Mouse (Mus musculus): ENCODE data around the gene Slc35e2. TPM values are rescaled to one million over a fixed set of nuclear protein-coding genes. Genes with fewer than 3 reads are reported as not detected.

The Slc35e2 gene
- polyA plus RNA-seq, 1 experiment from 2014 or later = 16.3 TPM

DNA sequence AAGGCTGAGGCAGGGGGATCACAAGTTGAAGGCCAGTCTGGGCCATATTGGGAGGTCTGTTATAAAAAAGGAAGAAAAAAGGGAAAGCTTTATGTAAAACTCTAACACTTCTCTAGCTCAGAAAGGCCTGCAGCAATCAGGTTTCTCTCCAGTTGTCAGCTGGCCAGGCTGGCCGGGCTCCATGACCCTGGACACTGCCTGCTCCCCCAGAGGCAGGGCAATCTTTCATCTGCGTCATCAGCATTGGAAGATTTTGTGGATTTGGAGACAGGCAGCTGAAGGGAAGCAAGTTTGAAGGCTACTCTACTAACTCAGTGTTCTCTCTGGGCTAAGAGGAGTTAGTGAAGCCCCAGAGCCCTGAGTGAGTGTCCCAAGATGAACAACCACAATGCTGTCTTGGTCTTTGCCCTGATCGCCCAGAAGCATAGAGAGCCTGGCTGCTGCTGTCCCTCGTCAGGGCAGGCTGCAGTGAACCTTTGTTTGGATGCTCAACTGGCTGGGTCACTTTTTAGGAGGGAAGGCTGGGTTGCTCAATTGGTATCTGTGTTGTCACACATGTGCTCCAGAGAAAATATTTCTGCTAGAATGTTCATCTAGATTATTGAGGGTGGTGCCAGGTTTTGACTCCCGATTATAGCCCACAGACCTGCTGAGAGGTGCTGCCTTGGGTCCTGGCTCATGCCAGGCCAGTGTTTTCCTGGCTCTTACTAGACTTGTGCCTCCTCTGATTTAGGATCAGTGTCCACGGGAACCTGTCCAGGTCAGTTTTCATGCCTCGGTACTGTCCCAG is 22.7 kb upstream of the Slc35e2 start:
- Histone ChIP-seq H3K4me2 (no peak overlapping the region), H3K9me3 (no peaks in the 10 kb centered on the region)

DNA sequence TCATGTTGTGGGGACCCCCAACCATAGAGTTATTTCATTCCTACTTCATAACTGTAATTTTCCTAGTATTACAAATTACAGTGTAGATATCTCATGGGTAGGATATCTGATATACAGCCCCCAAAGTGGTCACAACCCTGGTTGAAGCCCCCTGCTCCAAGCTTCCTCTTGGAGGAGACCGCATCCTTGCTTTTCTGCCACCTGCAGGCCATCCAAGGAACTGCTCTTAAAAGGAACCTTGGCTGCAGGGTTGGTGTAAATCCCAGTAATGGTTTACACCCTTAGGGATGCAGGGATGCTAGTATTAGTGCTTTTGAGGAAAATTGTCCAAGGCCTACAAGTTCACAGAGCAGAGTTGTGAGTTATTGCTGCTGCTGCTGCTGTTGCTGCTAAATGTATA is 20.8 kb upstream of the Slc35e2 start:
- Histone ChIP-seq H3K4me3 (no peak overlapping the region), H3K4me2 (no peak overlapping the region), H3K9ac (no peak overlapping the region), H3K27ac (replicated peaks) (no peak overlapping the region), H3K36me3 (peaks cover 62% of the 10 kb centered on the region), H3K4me1 (replicated peaks) (no peaks in the 10 kb centered on the region), H3K9me3 (no peaks in the 10 kb centered on the region), H3K27me3 (no peaks in the 10 kb centered on the region)
- WGBS = 32% methylated on average over 1 of the region's 1 CpGs
- no peak for ATAC-seq (ENCODE audit: low FRiP score, low read depth)

More for the DNA sequence above, 22.7 kb upstream of the Slc35e2 start:
- Histone ChIP-seq H3K27me3 (no peaks in the 10 kb centered on the region), H3K4me1 (replicated peaks) (no peaks in the 10 kb centered on the region), H3K36me3 (peaks cover 44% of the 10 kb centered on the region), H3K27ac (replicated peaks) (no peak overlapping the region), H3K4me3 (no peak overlapping the region), H3K9ac (no peak overlapping the region)
- 92% methylated on average over 7 of the region's 7 CpGs for WGBS
- no peak for ATAC-seq (ENCODE audit: low FRiP score, low read depth)

DNA sequence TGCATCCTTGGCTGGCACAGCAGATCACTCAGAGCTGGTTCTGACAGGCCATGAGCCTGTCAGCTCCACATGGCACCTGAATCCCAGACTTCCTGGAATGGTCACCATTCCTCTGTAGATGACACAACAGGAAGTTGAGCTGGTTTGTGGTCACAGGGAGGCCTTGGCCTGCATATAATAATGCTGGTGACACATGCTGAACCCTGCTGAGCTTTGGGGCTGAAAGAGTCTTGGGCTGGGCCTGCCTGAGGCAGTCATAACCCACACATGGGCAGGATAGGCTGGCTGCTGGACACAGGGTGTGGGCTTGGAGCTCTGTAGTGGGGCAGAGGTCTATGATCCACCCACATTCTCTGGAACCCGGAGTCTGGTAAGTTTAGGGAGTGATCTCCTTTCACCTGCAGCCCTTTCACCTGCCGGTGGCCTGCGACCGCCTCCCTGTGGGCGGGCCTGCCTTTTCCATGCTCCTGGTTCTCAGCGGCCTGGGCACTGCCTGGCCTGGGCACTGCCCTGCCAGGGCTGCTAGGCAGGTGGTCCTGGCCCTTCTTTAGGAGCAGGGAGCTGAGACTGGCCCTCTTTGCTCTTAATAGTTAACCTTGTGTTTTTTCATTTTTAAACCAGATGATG is 18.8 kb upstream of the Slc35e2 start:
- H3K36me3 ChIP-seq = peaks cover 74% of the 10 kb centered on the region

DNA sequence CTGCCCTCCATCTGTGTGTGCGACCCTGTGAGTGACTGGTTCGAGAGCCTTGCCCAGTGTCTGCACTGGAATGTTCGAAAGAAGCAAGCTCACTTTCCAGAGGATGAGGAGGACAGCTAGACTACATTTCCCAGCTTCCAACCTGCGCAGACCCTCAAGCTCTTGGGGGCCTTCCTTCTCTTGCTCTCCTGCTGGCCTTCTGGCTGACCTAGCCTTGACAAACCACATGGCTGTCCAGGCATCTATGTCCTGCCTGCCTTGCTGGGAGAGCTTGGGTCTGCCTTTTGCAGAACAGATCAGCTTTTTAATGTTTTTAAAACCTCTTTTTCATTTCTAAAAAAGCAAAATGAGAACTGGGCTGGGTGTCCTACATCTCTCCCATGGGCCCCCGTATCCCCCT is 11.9 kb upstream of the Slc35e2 start:
- Histone ChIP-seq H3K27me3 (no peaks in the 10 kb centered on the region), H3K9ac (no peak overlapping the region), H3K4me3 (no peak overlapping the region), H3K9me3 (no peaks in the 10 kb centered on the region), H3K4me2 (no peak overlapping the region), H3K27ac (replicated peaks) (no peak overlapping the region), H3K4me1 (replicated peaks) (no peaks in the 10 kb centered on the region), H3K36me3 (peaks cover 59% of the 10 kb centered on the region)
- 93% methylated on average over 5 of the region's 5 CpGs for WGBS
- no peak for ATAC-seq (ENCODE audit: low FRiP score, low read depth)

More for the DNA sequence above, 18.8 kb upstream of the Slc35e2 start:
- 96% methylated on average over 6 of the region's 6 CpGs for WGBS
- ATAC-seq (ENCODE audit: low FRiP score, low read depth) = no peak
- H3K27me3 ChIP-seq = no peaks in the 10 kb centered on the region
- no peaks in the 10 kb centered on the region for H3K9me3 ChIP-seq
- H3K4me2 ChIP-seq = no peak overlapping the region
- no peak overlapping the region for H3K9ac ChIP-seq
- H3K27ac ChIP-seq (replicated peaks) = no peak overlapping the region
- no peak overlapping the region for H3K4me3 ChIP-seq
- no peaks in the 10 kb centered on the region for H3K4me1 ChIP-seq (replicated peaks)

DNA sequence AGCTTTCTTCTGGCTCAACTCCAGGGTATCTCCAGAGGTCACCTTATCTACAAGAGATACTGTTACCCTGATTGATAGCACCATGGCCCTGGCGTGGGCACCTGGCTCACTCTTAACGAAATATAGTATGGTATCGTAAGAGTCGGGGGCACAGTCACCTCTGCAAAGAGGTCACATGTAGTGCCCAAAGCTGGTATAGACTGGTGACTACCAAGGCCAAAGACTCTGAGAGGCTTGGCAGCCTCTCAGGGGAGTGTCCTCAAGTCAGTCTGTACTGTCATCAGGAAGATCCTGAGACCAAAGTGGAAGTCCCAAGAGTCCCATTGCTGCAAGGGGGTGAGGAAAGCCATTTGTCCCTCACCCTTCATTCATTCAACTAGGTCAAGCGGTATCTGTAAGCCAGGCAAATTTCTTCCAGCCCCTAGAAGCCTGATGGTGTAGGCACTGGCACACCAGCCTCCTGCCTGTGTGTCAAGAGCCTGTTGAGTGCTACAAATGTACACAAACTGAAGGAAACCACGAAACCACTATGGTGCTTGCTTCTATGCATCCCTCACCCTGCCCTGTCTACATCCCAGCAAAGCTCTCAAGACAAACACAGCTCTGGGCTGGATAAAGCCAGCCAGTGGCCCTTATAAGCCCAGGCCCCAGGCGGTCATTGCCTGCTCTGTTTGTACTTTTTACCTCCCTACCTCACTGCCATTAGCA is 10.1 kb upstream of the Slc35e2 start:
- Histone ChIP-seq H3K4me3 (no peak overlapping the region), H3K4me2 (no peak overlapping the region), H3K36me3 (peaks cover 42% of the 10 kb centered on the region), H3K9ac (no peak overlapping the region), H3K27me3 (no peaks in the 10 kb centered on the region), H3K9me3 (no peaks in the 10 kb centered on the region), H3K4me1 (replicated peaks) (no peaks in the 10 kb centered on the region), H3K27ac (replicated peaks) (no peak overlapping the region)
- WGBS = 91% methylated on average over 7 of the region's 7 CpGs
- no peak for ATAC-seq (ENCODE audit: low FRiP score, low read depth)

DNA sequence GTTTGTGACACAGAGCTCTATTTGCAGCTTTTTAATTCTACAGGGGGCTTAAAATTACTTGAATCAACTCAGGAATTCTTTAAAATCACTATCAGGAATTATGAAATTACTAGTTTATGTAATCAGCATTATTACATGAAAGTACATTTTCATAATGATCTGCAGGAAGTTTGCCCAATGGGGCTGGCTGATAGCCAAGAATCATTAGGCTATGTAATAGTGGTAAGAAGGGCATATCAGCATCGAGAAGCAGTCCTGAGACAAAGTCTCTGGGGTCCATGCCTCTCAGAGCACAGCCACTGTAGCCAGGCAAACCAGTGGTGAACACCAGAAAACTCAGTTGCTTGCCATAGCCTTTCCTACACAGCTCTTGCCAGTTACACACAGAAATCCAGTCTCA is 7.4 kb upstream of the Slc35e2 start:
- H3K4me3 ChIP-seq = no peak overlapping the region
- no peak overlapping the region for H3K27ac ChIP-seq (replicated peaks)
- ATAC-seq (ENCODE audit: low FRiP score, low read depth) = no peak
- no peaks in the 10 kb centered on the region for H3K27me3 ChIP-seq
- H3K9ac ChIP-seq = no peak overlapping the region
- H3K4me2 ChIP-seq = no peak overlapping the region
- H3K4me1 ChIP-seq (replicated peaks) = no peaks in the 10 kb centered on the region
- no peaks in the 10 kb centered on the region for H3K9me3 ChIP-seq
- H3K36me3 ChIP-seq = peaks cover 21% of the 10 kb centered on the region
- WGBS = 38% methylated on average over 1 of the region's 1 CpGs

DNA sequence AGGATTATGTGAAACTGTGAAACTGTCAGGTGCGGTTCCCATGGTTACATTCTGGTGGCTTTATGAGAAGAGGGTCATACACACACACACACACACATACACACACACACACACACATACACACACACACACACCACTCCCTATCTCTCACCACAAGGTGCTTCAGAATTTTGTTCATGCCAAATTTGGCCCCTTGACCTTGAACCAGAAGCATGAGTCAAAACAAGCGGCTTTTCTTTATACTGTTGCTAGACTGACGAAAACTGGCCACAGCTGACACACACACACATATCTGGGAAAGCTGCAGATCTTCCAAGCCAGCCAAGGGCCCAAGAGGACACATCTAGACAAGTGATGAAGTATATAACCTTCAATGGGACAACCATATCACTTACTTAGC is 5.4 kb upstream of the Slc35e2 start:
- Histone ChIP-seq H3K4me2 (no peak overlapping the region), H3K9ac (no peak overlapping the region), H3K27ac (replicated peaks) (no peak overlapping the region), H3K27me3 (no peaks in the 10 kb centered on the region), H3K4me1 (replicated peaks) (no peaks in the 10 kb centered on the region), H3K4me3 (no peak overlapping the region), H3K36me3 (0 out of 2 replicates have a peak, but pooled peaks cover 2% of the 10 kb centered on the region), H3K9me3 (no peaks in the 10 kb centered on the region)
- no peak for ATAC-seq (ENCODE audit: low FRiP score, low read depth)
- 96% methylated on average over 3 of the region's 3 CpGs for WGBS

DNA sequence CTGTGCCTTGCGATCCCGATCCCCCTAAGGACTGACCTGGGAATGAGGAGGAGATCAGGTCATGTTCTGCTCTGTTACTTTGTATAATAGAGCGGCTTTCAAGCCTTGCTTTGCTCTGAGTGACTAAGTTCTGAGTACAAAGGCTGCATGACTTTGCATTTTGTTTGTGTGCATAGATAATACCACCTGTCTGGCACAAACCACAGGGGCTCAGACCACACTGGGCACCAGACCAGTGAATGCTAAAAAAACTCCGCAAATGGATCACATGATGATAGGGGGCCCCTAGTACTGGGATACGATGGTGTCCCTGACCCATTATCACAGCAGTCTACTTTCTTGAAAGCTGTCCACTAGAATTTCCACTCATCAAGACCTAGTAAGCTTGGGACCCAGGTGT is 4.6 kb upstream of the Slc35e2 start:
- Histone ChIP-seq H3K27ac (replicated peaks) (no peak overlapping the region), H3K27me3 (no peaks in the 10 kb centered on the region), H3K4me1 (replicated peaks) (no peaks in the 10 kb centered on the region), H3K9me3 (no peaks in the 10 kb centered on the region), H3K9ac (no peak overlapping the region), H3K4me3 (no peak overlapping the region), H3K4me2 (no peak overlapping the region), H3K36me3 (no peaks in the 10 kb centered on the region)
- no peak for ATAC-seq (ENCODE audit: low FRiP score, low read depth)
- 80% methylated on average over 5 of the region's 5 CpGs for WGBS

DNA sequence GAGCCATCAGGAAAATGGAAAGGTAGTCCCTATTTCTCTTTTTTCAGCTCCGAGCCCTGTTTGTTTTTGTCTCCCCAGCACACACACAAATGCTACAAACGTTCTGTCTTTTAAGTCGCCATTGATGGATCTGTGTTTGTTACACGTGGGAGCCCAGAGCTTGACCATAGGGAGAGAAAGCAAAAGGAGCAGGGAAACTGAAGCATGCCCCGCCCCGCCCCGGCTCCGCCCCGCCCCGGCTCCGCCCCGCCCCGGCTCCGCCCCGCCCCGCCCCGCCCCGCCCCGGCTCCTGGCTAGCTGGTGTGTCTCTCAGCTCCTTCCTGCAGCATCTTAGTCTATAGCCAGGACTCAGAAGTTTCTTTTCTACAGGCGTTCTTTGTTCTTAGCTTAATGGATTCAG is 2.7 kb upstream of the Slc35e2 start:
- H3K36me3 ChIP-seq = no peaks in the 10 kb centered on the region
- H3K4me2 ChIP-seq = no peak overlapping the region
- 20% methylated on average over 20 of the region's 20 CpGs for WGBS
- H3K4me1 ChIP-seq (replicated peaks) = peaks cover 15% of the 10 kb centered on the region
- no peak for ATAC-seq (ENCODE audit: low FRiP score, low read depth)
- no peak overlapping the region for H3K4me3 ChIP-seq
- no peak overlapping the region for H3K9ac ChIP-seq
- no peak overlapping the region for H3K27ac ChIP-seq (replicated peaks)
- no peaks in the 10 kb centered on the region for H3K27me3 ChIP-seq
- H3K9me3 ChIP-seq = no peaks in the 10 kb centered on the region

DNA sequence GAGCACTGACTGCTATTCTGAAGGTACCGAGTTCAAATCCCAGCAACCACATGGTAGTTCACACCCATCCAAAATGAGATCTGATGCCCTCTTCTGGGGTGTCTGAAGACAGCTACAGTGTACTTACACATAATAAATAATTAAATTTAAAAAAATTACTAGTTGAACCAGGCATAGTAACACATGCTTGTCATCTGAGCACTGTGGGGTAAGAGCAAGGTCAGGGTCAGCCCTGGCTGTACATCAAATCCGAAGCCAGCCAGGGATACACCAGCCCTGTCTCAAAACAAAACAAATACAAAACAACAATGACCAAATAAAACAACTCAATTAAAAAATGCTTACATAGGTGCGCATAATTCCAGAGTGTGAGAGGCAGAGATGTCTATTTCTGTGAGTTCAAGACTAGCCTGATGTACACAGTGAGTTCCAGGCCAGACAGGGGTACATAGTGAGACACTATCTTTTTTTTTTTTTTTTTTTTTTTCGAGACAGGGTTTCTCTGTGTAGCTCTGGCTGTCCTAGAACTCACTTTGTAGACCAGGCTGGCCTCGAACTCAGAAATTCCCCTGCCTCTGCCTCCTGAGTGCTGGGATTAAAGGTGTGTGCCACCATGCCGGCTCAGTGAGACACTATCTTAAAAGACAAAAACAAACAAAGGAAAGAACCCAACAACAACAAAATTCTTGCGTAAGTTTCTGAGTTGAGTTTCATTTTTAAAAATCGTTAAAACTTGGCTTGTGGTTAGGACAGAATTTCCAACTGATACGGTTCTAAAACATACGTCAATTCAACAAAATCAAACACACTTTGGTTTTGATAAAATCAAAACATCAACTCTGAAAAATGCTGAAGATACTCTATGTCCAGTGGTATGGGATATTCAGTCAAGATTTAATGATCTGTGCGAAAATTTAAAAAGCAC is 1.1 kb upstream of the Slc35e2 start:
- Histone ChIP-seq H3K9me3 (no peaks in the 10 kb centered on the region), H3K27ac (replicated peaks) (peak overlapping the region; percentile 99), H3K9ac (peak overlapping the region; percentile 86), H3K4me1 (replicated peaks) (peaks cover 21% of the 10 kb centered on the region), H3K27me3 (no peaks in the 10 kb centered on the region), H3K36me3 (no peaks in the 10 kb centered on the region), H3K4me3 (peak overlapping the region; percentile 68), H3K4me2 (peak overlapping the region; percentile 74)
- ATAC-seq (ENCODE audit: low FRiP score, low read depth) = no peak
- 88% methylated on average over 10 of the region's 11 CpGs for whole genome bisulfite sequencing

DNA sequence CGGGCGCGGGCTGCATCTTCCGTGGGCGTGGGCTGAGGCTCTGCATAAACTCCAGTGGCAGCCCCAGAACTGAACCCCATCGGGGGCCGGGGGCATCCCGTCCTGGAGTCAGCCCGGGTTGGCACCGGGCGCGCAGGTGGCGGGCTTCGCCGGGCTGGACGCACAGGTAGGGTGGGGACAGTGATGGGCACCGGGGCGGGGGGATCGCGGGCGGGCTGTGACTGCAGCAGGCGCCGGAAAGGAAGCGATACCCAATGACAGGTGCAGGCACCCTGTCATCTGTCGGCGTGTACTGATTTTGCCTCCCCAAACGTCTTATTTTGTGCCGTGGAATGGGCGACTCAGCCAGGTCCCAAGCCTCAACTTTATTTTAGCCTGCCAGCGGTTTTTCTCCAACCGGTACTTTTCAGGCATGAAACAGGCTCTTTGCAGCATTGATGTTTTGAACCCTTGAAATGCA is 811 bp downstream of the Slc35e2 start:
- H3K4me1 ChIP-seq (replicated peaks) = peaks cover 21% of the 10 kb centered on the region
- no peaks in the 10 kb centered on the region for H3K36me3 ChIP-seq
- H3K9me3 ChIP-seq = no peaks in the 10 kb centered on the region
- H3K9ac ChIP-seq = peak overlapping the region; percentile 86
- no peaks in the 10 kb centered on the region for H3K27me3 ChIP-seq
- H3K4me3 ChIP-seq = peak overlapping the region; percentile 68
- peak overlapping the region; percentile 74 for H3K4me2 ChIP-seq
- peak overlapping the region; percentile 99 for H3K27ac ChIP-seq (replicated peaks)
- 2% methylated on average over 31 of the region's 31 CpGs for WGBS
- no peak; the same call in 1 of the 2 replicates for ATAC-seq (ENCODE audit: low FRiP score, low read depth)

All from hindbrain, embryonic 15.5 days (tissue).